Mouse (Mus musculus) megakaryocyte, embryonic 14.5 days (primary cell): ENCODE measurements around the gene Prkd3.

ENCODE experiments used
- FLI1 ChIP-seq: IDR thresholded peaks from 2 replicates; pipeline ENCODE4 v1.6.1; 2012; ENCODE audit warnings: low read length, inconsistent platforms, mixed read lengths
- GATA1 ChIP-seq: IDR thresholded peaks from 3 replicates; pipeline ENCODE4 v1.6.1; 2012; ENCODE audit warnings: mixed read lengths, low read length, inconsistent platforms, borderline replicate concordance

- no peak for TF ChIP-seq GATA1
- no peak for TF ChIP-seq FLI1
These were observed 11.0 kb upstream of the Prkd3 start for GRCm38 (mm10) chr17:79031569-79031968.
